Mouse (Mus musculus) heart, adult 2 months (tissue): ENCODE data around the gene C1qb.

Source experiments
- CTCF ChIP-seq: fragments of 200-600 bp; IDR thresholded peaks from 2 replicates; pipeline ENCODE4 v1.8.1; 2022; ENCODE audit warnings: antibody characterized with exemption, mild to moderate bottlenecking, moderate library complexity
- POLR2A ChIP-seq: fragments of 200-500 bp; IDR thresholded peaks from 2 replicates; pipeline ENCODE4 v1.6.1; 2011; ENCODE audit warnings: mild to moderate bottlenecking, low read depth, low read length, control low read depth; ENCODE audit not compliant: insufficient read depth

DNA sequence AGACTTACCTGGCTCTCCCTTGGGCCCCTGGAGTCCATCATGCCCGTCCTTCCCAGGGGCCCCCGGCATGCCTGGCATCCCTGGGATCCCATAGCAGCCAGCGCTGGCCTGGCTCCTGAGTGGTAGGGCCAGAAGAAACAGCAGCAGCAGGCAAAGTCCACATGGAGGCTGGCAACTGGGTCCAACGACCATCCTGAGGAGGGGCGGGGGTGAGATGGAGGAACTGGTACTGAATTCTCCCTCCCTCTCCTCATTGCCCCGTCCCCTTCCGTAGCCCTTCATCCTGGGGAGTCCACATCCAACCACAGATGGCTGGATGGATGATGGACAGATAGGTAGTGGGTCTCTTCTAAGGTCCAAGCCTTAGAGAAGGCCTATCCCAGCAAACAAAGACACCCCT lies 6.4 kb upstream of the C1qb start:
- TF ChIP-seq CTCF, result no peak
- TF ChIP-seq POLR2A, result no peak
